Mouse (Mus musculus) heart, embryonic 12.5 days (tissue): Measurements from ENCODE around the gene Tomm6. TPM values are rescaled to one million over a fixed set of nuclear protein-coding genes. Genes with fewer than 3 reads are reported as not detected.
A peak's percentile ranks its signal among the peaks of the same experiment; 100 is the strongest.

Experiments used
- ATAC-seq: fragments of 200-750 bp; cut with Nextera tagmentation; 2 replicates; pipeline ENCODE4 v1.8.0; 2017; ENCODE audit warnings: moderate TSS enrichment, moderate library complexity; ENCODE audit not compliant: insufficient number of reproducible peaks, low FRiP score
- H3K27ac ChIP-seq: fragments of 300-500 bp; sonication (generic); 2 replicates; pipeline ENCODE4 v1.5.1; 2016; ENCODE audit warnings: mild to moderate bottlenecking, moderate library complexity; ENCODE audit not compliant: poor library complexity, severe bottlenecking
- H3K27me3 ChIP-seq: fragments of 300-500 bp; sonication (generic); replicated peaks from 2 replicates; pipeline ENCODE4 v1.6.1; 2016; ENCODE audit warnings: mild to moderate bottlenecking, moderate library complexity
- H3K36me3 ChIP-seq: fragments of 300-500 bp; sonication (generic); 2 replicates; pipeline ENCODE4 v1.6.1; 2016; ENCODE audit warnings: mild to moderate bottlenecking, moderate library complexity
- H3K4me1 ChIP-seq: fragments of 300-500 bp; sonication (generic); replicated peaks from 2 replicates; pipeline ENCODE4 v1.6.1; 2016; ENCODE audit warnings: mild to moderate bottlenecking
- H3K4me2 ChIP-seq: fragments of 300-500 bp; sonication (generic); 2 replicates; pipeline ENCODE4 v1.6.1; 2016; ENCODE audit warnings: mild to moderate bottlenecking, moderate library complexity
- H3K4me3 ChIP-seq: fragments of 300-500 bp; sonication (generic); 2 replicates; pipeline ENCODE4 v1.5.1; 2016; ENCODE audit warnings: mild to moderate bottlenecking
- H3K9ac ChIP-seq: fragments of 300-500 bp; sonication (generic); 2 replicates; pipeline ENCODE4 v1.6.1; 2016; ENCODE audit warnings: mild to moderate bottlenecking, moderate library complexity
- H3K9me3 ChIP-seq: fragments of 300-500 bp; sonication (generic); replicated peaks from 2 replicates; pipeline ENCODE4 v1.6.1; 2016; ENCODE audit warnings: mild to moderate bottlenecking, moderate library complexity
- WGBS: fragments of 180-500 bp; shearing (Covaris S2); methylation state at CpG from one replicate; pipeline ENCODE4 v1.1.7; 2016; 5-methylcytosine and 5-hydroxymethylcytosine counted together
- polyA plus RNA-seq: library from polyadenylated mRNA; unstranded; fragments of >200 nt; fragmentation: Nextera tagmentation; extraction: Ambion mirVana; gene quantifications from 2 replicates; pipeline ENCODE4 v1.2.1, GENCODE M21; 2016

Tomm6 gene
- polyA plus RNA-seq, 1 experiment from 2014 or later: 355 TPM

DNA sequence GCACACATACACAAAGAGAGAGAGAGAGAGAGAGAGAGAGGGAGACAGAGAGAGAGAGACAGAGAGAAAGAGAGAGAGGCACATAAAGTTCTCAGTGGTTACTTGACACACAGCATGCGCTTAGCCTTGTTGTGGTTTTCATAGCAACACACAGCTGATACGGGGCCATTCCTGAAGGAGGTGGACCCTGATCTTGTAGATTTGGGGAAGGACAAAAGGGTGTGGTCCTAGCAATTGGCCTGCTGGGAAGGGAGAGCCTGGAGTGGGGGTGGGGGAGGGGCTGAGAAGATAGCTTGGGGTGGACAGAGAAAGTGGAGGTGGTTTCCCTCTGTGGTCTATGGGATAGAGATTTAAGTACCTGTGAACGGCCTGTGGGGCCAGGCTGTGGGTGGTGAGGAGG is 21.9 kb upstream of the Tomm6 start:
- no peak for ATAC-seq
- Histone ChIP-seq H3K4me2 (no peak overlapping the region), H3K4me3 (no peak overlapping the region), H3K9me3 (no peaks in the 10 kb centered on the region), H3K4me1 (peaks cover 13% of the 10 kb centered on the region), H3K27ac (no peak overlapping the region), H3K9ac (no peak overlapping the region), H3K27me3 (peaks cover 2% of the 10 kb centered on the region; the same call in 1 of the 2 replicates), H3K36me3 (no peaks in the 10 kb centered on the region)
- 53% methylated on average over 3 of the region's 3 CpGs for WGBS

DNA sequence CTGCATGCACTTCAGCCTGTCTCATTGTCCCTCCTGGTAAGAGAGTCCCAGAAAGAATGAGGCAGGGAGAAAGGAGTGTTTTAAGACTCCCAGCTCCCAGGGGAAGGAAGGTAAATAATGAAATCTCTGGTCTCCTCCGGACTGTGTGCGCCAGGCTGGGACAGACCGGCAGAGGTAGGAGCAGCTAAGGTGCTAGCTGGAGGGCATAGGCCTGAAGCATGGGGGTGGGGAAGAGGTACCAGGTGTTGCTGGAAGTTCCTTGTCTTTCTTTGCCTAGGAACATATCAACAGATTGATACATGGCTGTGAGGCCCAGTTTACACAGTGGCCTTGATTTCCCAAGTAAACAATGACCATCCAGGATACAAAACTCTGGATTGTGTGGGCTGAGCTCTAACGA is 20.8 kb upstream of the Tomm6 start:
- peaks cover 11% of the 10 kb centered on the region; the same call in 1 of the 2 replicates for H3K27me3 ChIP-seq
- H3K36me3 ChIP-seq: no peaks in the 10 kb centered on the region
- H3K27ac ChIP-seq: no peak overlapping the region
- H3K4me3 ChIP-seq: no peak overlapping the region
- H3K4me1 ChIP-seq: peaks cover 13% of the 10 kb centered on the region
- WGBS: 74% methylated on average over 4 of the region's 4 CpGs
- ATAC-seq: no peak
- no peaks in the 10 kb centered on the region for H3K9me3 ChIP-seq
- H3K9ac ChIP-seq: no peak overlapping the region
- no peak overlapping the region for H3K4me2 ChIP-seq

DNA sequence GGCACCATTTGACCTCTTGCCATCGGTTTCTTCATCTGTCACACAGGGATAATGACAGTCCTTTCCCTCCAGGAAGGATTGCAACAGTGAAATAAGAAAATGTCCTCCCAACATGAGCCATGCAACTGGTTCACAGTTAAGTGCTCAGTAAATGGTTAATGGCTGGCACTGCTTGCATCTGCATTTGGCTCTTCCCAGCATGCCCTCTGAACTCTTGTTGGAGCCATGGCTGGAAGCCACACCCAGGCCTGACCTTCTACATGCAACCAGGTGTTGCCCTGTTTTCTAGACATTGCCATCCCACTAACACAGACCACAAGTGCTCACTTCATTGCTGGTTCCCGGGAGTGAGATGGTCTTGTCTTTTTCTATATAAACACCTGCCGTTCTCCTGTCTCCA is 19.8 kb upstream of the Tomm6 start:
- Histone ChIP-seq H3K4me2 (no peak overlapping the region), H3K9ac (no peak overlapping the region), H3K27me3 (peaks cover 20% of the 10 kb centered on the region), H3K4me1 (peaks cover 21% of the 10 kb centered on the region), H3K4me3 (no peak overlapping the region), H3K9me3 (no peaks in the 10 kb centered on the region), H3K27ac (no peak overlapping the region), H3K36me3 (peaks cover 9% of the 10 kb centered on the region)
- no peak for ATAC-seq
- 73% methylated on average over 3 of the region's 3 CpGs for WGBS

DNA sequence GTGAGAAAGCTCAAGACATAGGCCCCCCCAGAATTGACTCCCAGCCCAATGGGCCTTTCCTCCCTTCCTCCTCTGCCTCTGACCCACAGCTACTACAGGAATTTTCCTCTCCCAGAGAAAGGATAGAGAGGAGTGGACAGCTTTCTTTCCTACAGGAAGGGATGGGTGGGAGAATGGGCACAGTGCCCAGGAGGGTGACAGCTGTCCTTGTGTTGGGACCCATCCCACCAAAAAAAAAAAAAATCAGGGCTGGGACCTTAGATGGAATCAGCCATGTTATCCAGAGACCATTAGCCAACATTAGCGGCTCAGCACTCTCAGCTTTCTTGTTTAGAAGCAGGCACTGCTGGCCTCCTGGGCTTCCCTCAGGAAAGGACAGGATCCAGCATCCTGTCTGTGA is 18.0 kb upstream of the Tomm6 start:
- Histone ChIP-seq H3K27ac (0 out of 2 replicates have a peak overlapping the region, but pooled peaks have one; percentile 8), H3K36me3 (peaks cover 19% of the 10 kb centered on the region), H3K27me3 (peaks cover 38% of the 10 kb centered on the region), H3K4me2 (no peak overlapping the region), H3K4me3 (no peak overlapping the region), H3K9me3 (no peaks in the 10 kb centered on the region), H3K9ac (no peak overlapping the region), H3K4me1 (peaks cover 19% of the 10 kb centered on the region)
- ATAC-seq: 0 out of 2 replicates have a peak, but pooled peaks have one; percentile 12
- 38% methylated on average over 1 of the region's 1 CpGs for WGBS

DNA sequence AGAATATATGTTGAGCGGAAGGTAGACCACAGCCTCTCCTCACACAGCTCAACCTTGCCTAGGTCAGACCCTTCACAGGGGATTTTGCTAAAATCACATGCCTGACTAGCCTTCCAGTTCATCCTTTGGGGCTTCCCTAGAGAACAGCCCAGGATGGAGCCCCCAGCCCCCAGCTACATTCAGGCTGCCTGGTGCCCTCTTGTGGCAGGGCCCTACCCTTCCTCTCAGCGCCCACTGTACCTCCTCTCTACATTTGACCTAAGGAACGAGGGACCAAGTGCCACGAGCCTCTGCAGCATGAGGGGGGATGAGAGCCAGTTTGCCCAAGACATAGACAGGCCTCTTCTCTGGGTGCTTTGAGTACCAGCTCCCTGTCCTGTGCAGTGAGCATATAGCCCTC is 16.5 kb upstream of the Tomm6 start:
- H3K4me3 ChIP-seq: no peak overlapping the region
- no peak overlapping the region for H3K27ac ChIP-seq
- 91% methylated on average over 4 of the region's 4 CpGs for WGBS
- no peak for ATAC-seq
- H3K4me1 ChIP-seq: peaks cover 19% of the 10 kb centered on the region
- peaks cover 48% of the 10 kb centered on the region for H3K27me3 ChIP-seq
- H3K36me3 ChIP-seq: peaks cover 26% of the 10 kb centered on the region
- no peak overlapping the region for H3K4me2 ChIP-seq
- H3K9me3 ChIP-seq: no peaks in the 10 kb centered on the region
- H3K9ac ChIP-seq: no peak overlapping the region

DNA sequence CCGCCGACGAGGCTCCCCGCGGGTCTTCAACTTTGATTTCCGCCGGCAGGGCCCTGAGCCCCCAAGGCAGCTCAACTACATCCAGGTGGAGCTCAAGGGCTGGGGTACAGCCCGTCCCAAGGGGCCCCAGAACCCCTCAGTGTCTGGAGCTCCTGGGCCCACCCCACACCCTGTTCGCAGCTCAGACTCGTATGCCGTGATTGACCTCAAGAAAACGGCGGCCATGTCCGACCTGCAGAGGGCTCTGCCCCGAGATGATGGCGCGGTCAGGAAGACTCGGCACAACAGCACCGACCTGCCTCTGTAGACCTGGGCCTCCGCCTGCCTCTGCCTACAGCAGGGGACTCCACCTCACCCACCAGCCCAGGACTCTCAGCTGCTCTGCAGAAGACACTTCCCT is 15.4 kb upstream of the Tomm6 start:
- peaks cover 32% of the 10 kb centered on the region for H3K36me3 ChIP-seq
- peaks cover 19% of the 10 kb centered on the region for H3K4me1 ChIP-seq
- H3K9ac ChIP-seq: 0 out of 2 replicates have a peak overlapping the region, but pooled peaks have one; percentile 5
- no peak for ATAC-seq
- 27% methylated on average over 20 of the region's 20 CpGs for WGBS
- no peak overlapping the region for H3K4me3 ChIP-seq
- no peak overlapping the region for H3K27ac ChIP-seq
- H3K9me3 ChIP-seq: no peaks in the 10 kb centered on the region
- peak overlapping the region; percentile 35 for H3K4me2 ChIP-seq
- peaks cover 52% of the 10 kb centered on the region for H3K27me3 ChIP-seq

DNA sequence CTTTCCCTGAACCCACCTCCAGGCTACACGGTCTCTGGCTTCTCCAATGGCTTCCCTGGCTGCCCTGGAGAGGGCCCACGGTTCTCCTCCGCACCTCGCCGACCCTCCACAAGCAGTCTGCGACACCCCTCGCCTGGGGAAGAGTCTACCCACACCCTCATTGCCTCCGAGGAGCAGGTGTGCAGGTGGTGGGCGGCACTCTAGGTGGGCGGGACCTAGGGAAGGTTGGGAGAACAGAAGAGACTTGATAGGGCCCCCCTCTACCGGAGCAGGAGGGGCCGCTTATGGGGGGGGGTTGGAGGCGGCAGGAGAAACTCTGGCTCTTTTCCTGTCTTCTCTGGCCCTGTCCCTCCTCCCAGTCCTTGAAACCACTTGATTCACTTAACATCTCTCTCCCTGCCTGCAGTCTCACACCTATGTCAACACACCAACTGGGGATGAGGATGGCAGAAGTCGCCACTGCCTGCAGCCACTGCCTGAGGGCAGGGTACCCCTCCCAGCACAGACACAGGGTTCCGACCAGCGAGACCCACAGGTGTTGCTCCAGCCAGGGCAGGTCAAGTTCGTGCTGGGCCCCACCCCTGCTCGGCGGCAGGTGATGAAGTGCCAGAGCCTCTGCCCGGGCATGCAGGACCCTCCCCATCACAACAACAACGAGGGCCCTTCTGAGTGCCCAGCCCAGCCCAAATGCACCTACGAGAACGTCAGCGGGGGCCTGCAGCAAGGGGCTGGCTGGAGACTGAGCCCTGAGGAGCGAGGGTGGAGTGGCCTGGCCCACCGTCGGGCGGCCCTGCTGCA is 14.6 kb upstream of the Tomm6 start:
- Histone ChIP-seq H3K27me3 (peaks cover 52% of the 10 kb centered on the region), H3K9ac (0 out of 2 replicates have a peak overlapping the region, but pooled peaks have one; percentile 5), H3K27ac (no peak overlapping the region), H3K36me3 (peaks cover 35% of the 10 kb centered on the region), H3K4me1 (peaks cover 19% of the 10 kb centered on the region), H3K4me2 (peak overlapping the region; percentile 35), H3K4me3 (no peak overlapping the region), H3K9me3 (no peaks in the 10 kb centered on the region)
- 29% methylated on average over 28 of the region's 28 CpGs for WGBS
- ATAC-seq: no peak; the same call in 1 of the 2 replicates

DNA sequence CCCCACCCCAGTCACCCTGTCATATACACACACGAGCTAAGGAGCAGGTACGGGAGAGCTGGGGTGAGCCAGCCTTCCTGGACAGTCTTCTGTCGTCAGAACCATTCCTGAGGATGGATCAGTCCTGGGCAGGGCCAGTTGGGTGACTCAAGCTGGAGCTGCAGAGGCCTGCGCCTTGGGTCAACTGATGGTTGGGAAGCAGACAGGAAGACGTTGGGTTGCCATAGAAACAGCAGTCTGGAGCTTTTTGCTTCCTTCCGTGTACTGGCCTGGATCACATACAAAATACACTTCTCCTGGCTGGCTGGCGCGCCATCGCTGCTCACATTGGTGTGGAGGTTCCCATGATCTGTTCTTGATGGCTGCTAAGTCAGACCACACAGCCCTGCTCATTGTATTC is 13.6 kb upstream of the Tomm6 start:
- H3K4me1 ChIP-seq: peaks cover 19% of the 10 kb centered on the region
- no peak overlapping the region for H3K4me2 ChIP-seq
- no peak overlapping the region for H3K4me3 ChIP-seq
- peaks cover 52% of the 10 kb centered on the region for H3K27me3 ChIP-seq
- no peak overlapping the region for H3K9ac ChIP-seq
- WGBS: 81% methylated on average over 9 of the region's 9 CpGs
- H3K9me3 ChIP-seq: no peaks in the 10 kb centered on the region
- no peak for ATAC-seq
- H3K27ac ChIP-seq: no peak overlapping the region
- H3K36me3 ChIP-seq: peaks cover 35% of the 10 kb centered on the region

DNA sequence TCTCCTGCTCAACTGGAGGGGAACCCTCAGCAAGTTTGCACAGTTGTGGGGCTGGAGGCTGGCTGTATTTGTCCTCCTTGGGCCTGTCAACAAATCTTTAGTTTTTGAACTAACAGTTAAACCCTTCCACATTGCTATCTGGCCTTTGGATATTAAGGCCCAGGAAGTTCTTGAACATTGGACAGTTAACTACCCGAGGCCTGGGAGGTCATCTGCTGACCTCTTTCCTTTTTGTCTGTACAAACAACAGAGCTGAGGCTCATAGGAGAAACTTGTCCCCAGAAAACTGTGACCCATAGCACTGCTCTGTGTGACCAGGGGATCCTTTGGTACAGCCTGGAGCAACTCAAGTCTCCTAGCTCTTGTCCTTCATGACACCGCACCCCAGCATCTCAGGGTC is 10.9 kb upstream of the Tomm6 start:
- no peak for ATAC-seq
- Histone ChIP-seq H3K9me3 (no peaks in the 10 kb centered on the region), H3K4me3 (no peak overlapping the region), H3K4me2 (no peak overlapping the region), H3K9ac (no peak overlapping the region), H3K4me1 (peaks cover 27% of the 10 kb centered on the region), H3K36me3 (peaks cover 35% of the 10 kb centered on the region), H3K27ac (no peak overlapping the region), H3K27me3 (peaks cover 41% of the 10 kb centered on the region)
- 69% methylated on average over 2 of the region's 2 CpGs for WGBS

DNA sequence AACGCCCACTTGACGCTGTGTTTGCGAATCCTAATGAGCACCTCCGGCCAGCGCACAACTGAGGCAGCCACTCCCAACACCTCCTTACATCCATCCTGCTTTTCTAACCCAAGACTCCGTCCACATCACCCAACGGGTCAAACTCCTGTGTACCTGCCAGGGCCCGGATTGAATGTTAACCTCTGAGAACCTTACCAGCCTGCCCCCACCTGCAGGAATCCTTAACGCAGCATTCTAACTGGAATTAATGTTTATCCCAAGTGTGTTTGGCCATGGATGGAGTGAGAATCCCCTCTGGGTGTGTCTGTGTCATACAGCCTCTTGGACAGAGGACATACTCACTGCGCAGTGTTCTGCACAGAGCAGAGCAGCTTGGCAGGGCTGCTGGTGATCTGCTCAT is 10.0 kb upstream of the Tomm6 start:
- H3K9ac ChIP-seq: no peak overlapping the region
- peaks cover 40% of the 10 kb centered on the region for H3K27me3 ChIP-seq
- no peak overlapping the region for H3K4me3 ChIP-seq
- no peak overlapping the region for H3K27ac ChIP-seq
- no peak overlapping the region for H3K4me2 ChIP-seq
- ATAC-seq: no peak
- H3K9me3 ChIP-seq: no peaks in the 10 kb centered on the region
- H3K4me1 ChIP-seq: peaks cover 25% of the 10 kb centered on the region
- peaks cover 28% of the 10 kb centered on the region for H3K36me3 ChIP-seq
- 86% methylated on average over 10 of the region's 10 CpGs for WGBS

DNA sequence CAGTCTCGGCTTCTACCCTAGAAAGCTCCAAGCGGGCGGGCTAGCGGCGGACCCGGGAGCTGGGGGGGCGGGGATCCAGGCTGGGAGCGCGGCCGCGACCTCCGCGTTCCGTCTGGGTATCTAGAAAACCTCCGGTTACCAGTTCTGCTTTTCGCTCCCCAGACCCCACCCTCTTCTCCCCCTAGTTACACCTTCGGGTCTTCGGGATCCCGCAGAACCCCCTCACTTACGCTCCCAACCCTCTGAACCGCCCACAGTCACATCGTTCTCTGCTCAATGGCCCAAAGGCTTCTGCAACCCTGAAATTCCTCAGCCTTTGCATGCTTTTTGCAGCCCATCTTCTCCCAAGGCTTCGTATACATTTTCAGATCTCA is 7.1 kb upstream of the Tomm6 start:
- no peak for ATAC-seq
- WGBS: under 1% methylated on average over 22 of the region's 23 CpGs

More for the DNA sequence above, 7.1 kb upstream of the Tomm6 start:
- peaks cover 15% of the 10 kb centered on the region for H3K36me3 ChIP-seq
- H3K27ac ChIP-seq: no peak overlapping the region
- H3K4me3 ChIP-seq: peak overlapping the region; percentile 73
- H3K4me1 ChIP-seq: peaks cover 13% of the 10 kb centered on the region
- H3K27me3 ChIP-seq: peaks cover 30% of the 10 kb centered on the region; the same call in 1 of the 2 replicates
- no peaks in the 10 kb centered on the region for H3K9me3 ChIP-seq
- peak overlapping the region; percentile 78 for H3K9ac ChIP-seq
- peak overlapping the region; percentile 87 for H3K4me2 ChIP-seq
